Mouse (Mus musculus): ENCODE measurements around the gene Hp1bp3. TPM values are rescaled to one million over a fixed set of nuclear protein-coding genes. Genes with fewer than 3 reads are reported as not detected.

Gene Hp1bp3
- polyA plus RNA-seq, 1 experiment: 59.9 TPM

DNA sequence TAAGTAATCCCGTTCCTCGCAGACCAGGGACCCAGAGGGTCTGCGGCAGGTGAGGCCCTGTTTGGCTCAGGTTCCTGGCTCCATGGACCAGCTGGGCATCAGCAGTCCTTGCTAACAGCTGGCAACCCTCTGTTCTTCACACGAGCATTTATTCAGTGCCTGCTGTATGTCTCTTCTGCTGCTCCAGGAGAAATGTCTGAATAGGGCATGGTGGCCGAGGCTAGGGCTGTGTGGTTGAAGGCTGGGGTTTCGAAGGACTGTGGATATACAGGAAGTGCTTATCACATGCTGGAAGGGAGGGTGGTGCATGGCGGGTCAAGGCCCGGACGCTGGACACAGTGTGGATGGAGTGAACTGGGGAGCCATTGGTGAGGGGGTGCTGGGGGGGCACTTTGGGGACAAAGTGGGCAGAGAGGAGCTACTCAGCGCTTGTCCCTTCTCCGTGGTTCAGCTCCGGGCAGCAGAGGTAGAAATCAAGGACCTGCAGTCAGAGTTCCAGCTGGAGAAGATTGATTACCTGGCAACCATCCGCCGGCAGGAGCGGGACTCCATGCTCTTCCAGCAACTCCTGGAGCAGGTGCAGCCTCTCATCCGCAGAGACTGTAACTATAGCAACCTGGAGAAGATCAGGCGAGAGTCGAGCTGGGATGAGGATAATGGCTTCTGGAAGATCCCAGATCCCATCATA is 77.3 kb downstream of the Hp1bp3 start:
- no peaks in the 10 kb centered on the region for H3K27me3 ChIP-seq (ENCODE audit: control insufficient read depth, insufficient read depth, low read length, poor library complexity, severe bottlenecking)
- no peaks in the 10 kb centered on the region for H3K4me1 ChIP-seq (ENCODE audit: control insufficient read depth, insufficient read depth, low read length)
- TF ChIP-seq POLR2A (IDR thresholded peaks at IDR 0.05; ENCODE audit: insufficient read depth, low read length): no peak
- no peak for TF ChIP-seq EP300 (IDR thresholded peaks at IDR 0.05; ENCODE audit: insufficient read depth, low read depth, low read length)
- H3K9me3 ChIP-seq (replicated peaks; ENCODE audit: control insufficient read depth, insufficient read depth, low read length, poor library complexity, severe bottlenecking): no peaks in the 10 kb centered on the region
- H3K27ac ChIP-seq (ENCODE audit: insufficient read depth, low read length): no peak overlapping the region
- no peaks in the 10 kb centered on the region for H3K36me3 ChIP-seq (ENCODE audit: control insufficient read depth, insufficient read depth, low read length, poor library complexity, severe bottlenecking)
- H3K9ac ChIP-seq (ENCODE audit: low read depth, poor library complexity, severe bottlenecking): no peak overlapping the region
- no peak overlapping the region for H3K4me3 ChIP-seq (ENCODE audit: low read depth, low read length)

DNA sequence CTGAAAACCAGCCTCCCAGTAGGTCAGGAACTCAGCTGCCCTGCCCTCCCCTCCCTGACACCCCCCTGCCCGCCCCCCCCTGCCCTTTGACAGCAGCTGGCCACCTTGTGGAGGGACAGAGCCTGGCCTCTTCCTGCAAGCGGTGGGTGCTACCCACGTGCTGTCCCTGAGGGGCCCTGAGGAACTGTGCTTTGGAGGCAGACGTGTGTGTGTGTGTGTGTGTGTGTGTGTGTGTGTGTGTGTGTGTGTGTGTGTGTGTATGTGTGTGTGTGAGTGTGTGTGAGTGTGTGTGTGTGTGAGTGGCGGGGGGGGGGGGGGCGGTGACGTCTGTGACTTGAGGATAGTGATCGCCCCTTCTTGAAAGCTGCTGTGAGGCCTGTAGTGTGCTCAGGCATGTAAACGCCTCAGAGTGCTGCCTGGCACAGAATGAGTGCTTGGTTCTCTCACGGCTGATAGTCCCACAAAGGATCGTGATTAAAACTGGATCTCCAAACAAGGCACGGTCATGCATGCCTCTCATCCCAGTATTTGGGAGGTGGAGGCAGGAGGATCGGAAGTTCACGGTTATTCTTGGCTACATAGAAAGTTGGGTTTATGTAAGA is 78.0 kb downstream of the Hp1bp3 start:
- no peaks in the 10 kb centered on the region for H3K36me3 ChIP-seq (ENCODE audit: control insufficient read depth, insufficient read depth, low read length, poor library complexity, severe bottlenecking)
- H3K4me1 ChIP-seq (ENCODE audit: control insufficient read depth, insufficient read depth, low read length): no peaks in the 10 kb centered on the region
- TF ChIP-seq POLR2A (IDR thresholded peaks at IDR 0.05; ENCODE audit: insufficient read depth, low read length) (no peak), EP300 (IDR thresholded peaks at IDR 0.05; ENCODE audit: insufficient read depth, low read depth, low read length) (no peak), CTCF (IDR thresholded peaks at IDR 0.05; ENCODE audit: low read depth, low read length) (no peak)
- no peaks in the 10 kb centered on the region for H3K9me3 ChIP-seq (replicated peaks; ENCODE audit: control insufficient read depth, insufficient read depth, low read length, poor library complexity, severe bottlenecking)
- H3K9ac ChIP-seq (ENCODE audit: low read depth, poor library complexity, severe bottlenecking): no peak overlapping the region
- H3K4me3 ChIP-seq (ENCODE audit: low read depth, low read length): no peak overlapping the region
- no peak overlapping the region for H3K27ac ChIP-seq (ENCODE audit: insufficient read depth, low read length)
- no peaks in the 10 kb centered on the region for H3K27me3 ChIP-seq (ENCODE audit: control insufficient read depth, insufficient read depth, low read length, poor library complexity, severe bottlenecking)

Other genes with a start within 250 kb of the Hp1bp3 start
- 71.7 TPM in 2 replicates for gene Eif4g3, start 223.3 kb upstream of the Hp1bp3 start, polyA plus RNA-seq (2011; ENCODE audit: insufficient read depth, insufficient read length, low read depth, missing spikeins)
- 3.2 and 4.7 TPM in 2 replicates for gene Sh2d5, start 34.1 kb downstream of the Hp1bp3 start, polyA plus RNA-seq (2011; ENCODE audit: insufficient read depth, insufficient read length, low read depth, missing spikeins)
- gene Kif17, start 34.1 kb downstream of the Hp1bp3 start, polyA plus RNA-seq (2011; ENCODE audit: insufficient read depth, insufficient read length, low read depth, missing spikeins): 0.66 and 0.81 TPM in 2 replicates
- gene Ddost, start 88.4 kb downstream of the Hp1bp3 start, polyA plus RNA-seq (2011; ENCODE audit: insufficient read depth, insufficient read length, low read depth, missing spikeins): 112 and 122 TPM in 2 replicates
- 23.3 and 23.4 TPM in 2 replicates for gene Pink1, start 110.0 kb downstream of the Hp1bp3 start, polyA plus RNA-seq (2011; ENCODE audit: insufficient read depth, insufficient read length, low read depth, missing spikeins)
- 6.8 and 7.4 TPM in 2 replicates for gene Cda, start 151.7 kb downstream of the Hp1bp3 start, polyA plus RNA-seq (2011; ENCODE audit: insufficient read depth, insufficient read length, low read depth, missing spikeins)
- gene Fam43b, start 180.2 kb downstream of the Hp1bp3 start, polyA plus RNA-seq (2011; ENCODE audit: insufficient read depth, insufficient read length, low read depth, missing spikeins): 1.1 and 1.2 TPM in 2 replicates
- gene Mul1, start 218.4 kb downstream of the Hp1bp3 start, polyA plus RNA-seq (2011; ENCODE audit: insufficient read depth, insufficient read length, low read depth, missing spikeins): 16.3 and 17.2 TPM in 2 replicates
- 12.1 and 14.1 TPM in 2 replicates for gene Camk2n1, start 238.0 kb downstream of the Hp1bp3 start, polyA plus RNA-seq (2011; ENCODE audit: insufficient read depth, insufficient read length, low read depth, missing spikeins)

Measured in ES-Bruce4 (cell line).